17 mouse cellular contexts compared by ENCODE assay signal in the genomic region with DNA sequence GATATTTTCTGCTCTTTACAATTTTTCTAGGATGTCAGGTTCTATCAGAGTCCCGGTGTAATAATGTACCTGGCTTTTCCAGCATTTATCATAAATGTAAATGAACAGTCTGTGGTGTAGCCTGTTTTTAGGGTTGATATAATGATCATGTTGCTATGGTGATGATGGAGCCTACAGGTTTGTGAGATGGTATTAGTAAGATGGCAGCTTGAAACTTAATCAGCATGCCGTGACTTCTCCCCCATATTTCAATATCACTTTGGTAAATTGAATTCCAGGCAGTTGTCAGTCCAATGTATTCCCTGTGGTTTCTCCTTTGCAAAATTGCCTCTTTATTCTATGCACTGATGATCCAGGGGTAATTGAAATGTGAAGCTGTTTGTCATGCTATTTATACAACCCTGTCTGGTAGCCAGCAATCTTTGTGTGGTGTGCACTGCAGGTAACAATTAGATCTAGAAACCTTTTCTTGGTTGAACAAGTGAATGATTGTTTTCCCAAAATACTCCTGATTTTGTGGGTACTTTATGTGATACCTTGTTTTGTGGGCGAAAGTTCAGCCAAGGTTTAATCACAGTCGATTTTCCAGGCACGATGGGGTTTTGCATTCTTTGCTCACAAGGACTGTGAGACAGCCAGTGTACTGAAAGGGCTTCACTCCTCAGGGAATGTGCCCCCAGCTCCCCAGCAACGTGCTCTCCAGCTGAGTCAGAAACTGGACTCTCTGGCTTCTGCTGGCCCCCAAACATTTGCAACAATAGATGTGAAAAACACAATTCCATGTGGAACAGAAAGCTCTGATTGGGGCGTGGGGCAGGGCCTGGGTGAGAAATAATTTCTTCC.
DNase-seq lines count a peak whose midpoint lies in the region; ATAC-seq lines count a peak whose summit lies in the region.
"Had no signal": no experiment of that assay in that cellular context is flagged by ENCODE, and none has a peak within 500 bp of the region (broad histone marks: within the 10 kb centered on the region; RNA-seq: fewer than 3 reads in every experiment).

No protein-coding gene starts in this region.

- no peaks in the 10 kb centered on the region for H3K9me3 ChIP-seq in hindbrain, embryonic 15.5 days
- H3K9me3 ChIP-seq in midbrain, embryonic 15.5 days = no peaks in the 10 kb centered on the region
- H3K9me3 ChIP-seq: heart, embryonic 12.5 days had no signal

- no peaks in the 10 kb centered on the region for H3K36me3 ChIP-seq in hindbrain, embryonic 15.5 days
- no peaks in the 10 kb centered on the region for H3K36me3 ChIP-seq in midbrain, embryonic 15.5 days (replicated peaks)
- H3K36me3 ChIP-seq: heart, embryonic 12.5 days had no signal

- H3K4me1 ChIP-seq in hindbrain, embryonic 15.5 days (replicated peaks) = 0 out of 2 replicates have a peak, but pooled peaks cover 5% of the 10 kb centered on the region
- no peaks in the 10 kb centered on the region for H3K4me1 ChIP-seq in midbrain, embryonic 15.5 days
- H3K4me1 ChIP-seq: heart, embryonic 12.5 days had no signal

- peak; percentile 92 for DNase-seq in Muller cell, postnatal 12 days (ENCODE audit: inconsistent ontology term)
- peak; percentile 11 for DNase-seq in embryo, embryonic 9.5 days (ENCODE audit: extremely low spot score)
- no peak for DNase-seq in left cerebral cortex, postnatal 10 days (ENCODE audit: extremely low spot score in 1 of 2, low spot score in 2 of 2)
- DNase-seq in lung, adult 18-20 months = no peak
- DNase-seq in gastrocnemius, adult 8-10 months (ENCODE audit: low spot score in 2 of 2) = no peak
- no peak for DNase-seq in thymus, adult 18-20 months
- DNase-seq: adrenal gland, postnatal 10 days; cerebellum, postnatal 36 days; gastrocnemius, adult 2 months; kidney, adult 9 months; right cerebral cortex, postnatal 25 days; thymus, adult 2 months had no signal

- intact Hi-C loops in left cerebral cortex, postnatal 10 days (cut with DNase I) = no loop called here

- WGBS in hindbrain, embryonic 15.5 days = 21% methylated on average over 7 of the region's 7 CpGs
- 20% methylated on average over 7 of the region's 7 CpGs for WGBS in midbrain, embryonic 15.5 days

- H3K27ac ChIP-seq in hindbrain, embryonic 15.5 days (replicated peaks) = no peak overlapping the region
- no peak overlapping the region for H3K27ac ChIP-seq in midbrain, embryonic 15.5 days
- H3K27ac ChIP-seq: gastrocnemius, adult 2 months; left cerebral cortex, adult 2 months had no signal

- no peaks in the 10 kb centered on the region for H3K27me3 ChIP-seq in hindbrain, embryonic 15.5 days
- no peaks in the 10 kb centered on the region for H3K27me3 ChIP-seq in midbrain, embryonic 15.5 days (replicated peaks)
- H3K27me3 ChIP-seq: heart, embryonic 12.5 days had no signal

- no peak overlapping the region for H3K4me3 ChIP-seq in hindbrain, embryonic 15.5 days
- no peak overlapping the region for H3K4me3 ChIP-seq in midbrain, embryonic 15.5 days
- H3K4me3 ChIP-seq: gastrocnemius, adult 2 months; heart, embryonic 12.5 days; left cerebral cortex, adult 2 months had no signal

- H3K9ac ChIP-seq in hindbrain, embryonic 15.5 days = no peak overlapping the region
- H3K9ac ChIP-seq in midbrain, embryonic 15.5 days = no peak overlapping the region
- H3K9ac ChIP-seq: heart, embryonic 12.5 days had no signal

- H3K4me2 ChIP-seq in hindbrain, embryonic 15.5 days = no peak overlapping the region
- H3K4me2 ChIP-seq in midbrain, embryonic 15.5 days = no peak overlapping the region
- H3K4me2 ChIP-seq: heart, embryonic 12.5 days; liver, embryonic 11.5 days had no signal

- peak; percentile 38; the same call in 1 of the 2 replicates for ATAC-seq in hindbrain, embryonic 15.5 days (ENCODE audit: low FRiP score, low read depth)
- ATAC-seq in midbrain, embryonic 15.5 days (replicated peaks) = peak; percentile 77

Comparison
In these comparisons a context has a peak if more than half of its experiments do, and no peak if none do; other contexts are left out.
1. DNase-seq: peak in Muller cell, postnatal 12 days (single experiment) and embryo, embryonic 9.5 days (single experiment); none in left cerebral cortex, postnatal 10 days (0 of 2), lung, adult 18-20 months (0 of 2), gastrocnemius, adult 8-10 months (0 of 2) and thymus, adult 18-20 months (0 of 2).